Mouse (Mus musculus): ENCODE data around the gene Gm49342. TPM values are rescaled to one million over a fixed set of nuclear protein-coding genes. Genes with fewer than 3 reads are reported as not detected.
A peak's percentile ranks its signal among the peaks of the same experiment; 100 is the strongest.
"Not testable (repeated sequence)": the region's sequence is repeated elsewhere in the genome, so short reads cannot be mapped to it uniquely, and the experiment has no call there.

Gene Gm49342
- polyA plus RNA-seq, 2 experiments = 42.1 TPM; not detected in 1

DNA sequence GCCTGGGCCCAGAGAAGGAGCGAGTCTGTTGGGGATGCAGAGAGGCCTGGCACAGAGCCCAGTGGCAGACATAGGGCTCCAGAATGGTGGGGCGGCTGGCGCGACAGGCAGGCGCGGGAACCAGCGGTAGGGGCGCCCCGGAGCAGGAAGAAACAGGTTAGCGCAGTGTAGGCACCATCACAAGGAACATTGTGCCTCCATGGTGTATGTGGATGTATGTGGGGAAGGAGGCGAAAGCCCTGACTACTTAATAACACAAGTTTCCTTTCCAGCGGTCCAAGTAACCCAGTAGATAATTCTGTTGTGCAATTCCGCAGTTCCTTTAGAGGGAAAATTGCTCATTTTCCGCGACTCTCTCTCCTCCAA is 334 bp downstream of the Gm49342 start:
- DNase-seq (ENCODE audit: low spot score) (peak; percentile 33), ATAC-seq (ENCODE audit: low FRiP score, low read depth) (peak; percentile 93)
- H3K27ac ChIP-seq (replicated peaks; ENCODE audit: low read depth, low read length) = peak overlapping the region; percentile 83
- WGBS = under 1% methylated on average over 14 of the region's 15 CpGs
- not testable (repeated sequence) for H3K27me3 ChIP-seq (ENCODE audit: control insufficient read depth, insufficient read depth, low read length); H3K9me3 ChIP-seq (ENCODE audit: control insufficient read depth, low read length); H3K4me1 ChIP-seq (ENCODE audit: control insufficient read depth, insufficient read depth, low read length); H3K36me3 ChIP-seq (ENCODE audit: control insufficient read depth, insufficient read depth, low read length)
- peak overlapping the region; percentile 47 for H3K4me3 ChIP-seq (replicated peaks; ENCODE audit: low read length)
- H3K9ac ChIP-seq (ENCODE audit: low read depth, low read length, severe bottlenecking) = peak overlapping the region; percentile 58
- TF ChIP-seq POLR2A (IDR thresholded peaks at IDR 0.05; ENCODE audit: borderline replicate concordance, extremely low read depth, insufficient read depth, insufficient read length) = 0 out of 2 replicates have a peak, but pooled peaks have one; percentile 0
- H3K4me2 ChIP-seq (replicated peaks; ENCODE audit: low read depth, low read length, severe bottlenecking) = peak overlapping the region; percentile 57

DNA sequence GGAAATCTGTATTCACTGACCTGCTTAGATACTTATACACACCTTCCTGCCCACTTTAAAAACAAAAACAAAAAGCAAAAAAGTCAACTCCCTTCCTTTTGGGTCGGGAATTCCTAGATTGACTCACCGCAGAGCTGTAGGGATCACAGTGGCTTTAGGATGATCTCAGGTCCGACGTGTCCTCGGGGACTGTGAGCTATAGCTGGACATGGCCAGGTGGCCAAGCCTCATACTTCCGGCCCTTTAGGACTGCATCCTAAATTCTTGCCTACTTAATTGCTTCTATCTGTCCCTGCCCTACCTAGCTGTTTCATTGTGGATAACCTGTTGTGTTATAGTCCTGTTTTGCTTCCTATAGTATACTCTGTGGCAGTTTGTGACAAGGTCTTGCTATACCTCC is 764 bp downstream of the Gm49342 start:
- 8% methylated on average over 6 of the region's 6 CpGs for WGBS
- peak overlapping the region; percentile 58 for H3K9ac ChIP-seq (ENCODE audit: low read depth, low read length, severe bottlenecking)
- peak overlapping the region; percentile 47 for H3K4me3 ChIP-seq (replicated peaks; ENCODE audit: low read length)
- not testable (repeated sequence) for DNase-seq (ENCODE audit: low spot score); H3K4me1 ChIP-seq (ENCODE audit: control insufficient read depth, insufficient read depth, low read length); ATAC-seq (ENCODE audit: low FRiP score, low read depth); H3K27me3 ChIP-seq (ENCODE audit: control insufficient read depth, insufficient read depth, low read length); H3K36me3 ChIP-seq (ENCODE audit: control insufficient read depth, insufficient read depth, low read length); H3K9me3 ChIP-seq (ENCODE audit: control insufficient read depth, low read length)
- peak overlapping the region; percentile 57 for H3K4me2 ChIP-seq (replicated peaks; ENCODE audit: low read depth, low read length, severe bottlenecking)
- H3K27ac ChIP-seq (replicated peaks; ENCODE audit: low read depth, low read length) = peak overlapping the region; percentile 83

DNA sequence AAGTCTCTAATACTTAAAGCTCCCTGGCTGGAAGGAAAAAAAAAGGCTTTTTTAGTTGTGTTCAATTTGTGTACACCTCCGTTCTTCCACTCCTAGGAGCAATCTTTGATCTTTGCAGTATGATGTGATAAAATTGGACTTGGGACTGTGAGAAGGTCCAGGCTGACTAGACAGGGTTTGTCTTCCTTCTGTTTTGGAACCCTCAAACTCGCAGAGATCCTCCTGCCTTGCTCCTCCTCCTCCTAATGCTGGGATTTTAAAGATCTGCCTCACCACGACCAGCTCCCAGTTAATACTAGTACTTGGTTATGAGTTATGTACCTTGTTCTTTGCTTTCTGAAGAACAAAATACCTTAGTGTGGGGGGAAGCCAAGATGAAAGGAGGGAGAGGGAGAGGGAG is 1.2 kb downstream of the Gm49342 start:
- peak overlapping the region; percentile 57 for H3K4me2 ChIP-seq (replicated peaks; ENCODE audit: low read depth, low read length, severe bottlenecking)
- ATAC-seq (ENCODE audit: low FRiP score, low read depth); DNase-seq (ENCODE audit: low spot score); H3K4me1 ChIP-seq (ENCODE audit: control insufficient read depth, insufficient read depth, low read length); H3K36me3 ChIP-seq (ENCODE audit: control insufficient read depth, insufficient read depth, low read length); H3K27me3 ChIP-seq (ENCODE audit: control insufficient read depth, insufficient read depth, low read length); H3K9me3 ChIP-seq (ENCODE audit: control insufficient read depth, low read length); H3K9ac ChIP-seq (ENCODE audit: low read depth, low read length, severe bottlenecking); H3K27ac ChIP-seq (replicated peaks; ENCODE audit: low read depth, low read length): not testable (repeated sequence)
- 11% methylated on average over 3 of the region's 3 CpGs for WGBS
- H3K4me3 ChIP-seq (replicated peaks; ENCODE audit: low read length) = peak overlapping the region; percentile 47

DNA sequence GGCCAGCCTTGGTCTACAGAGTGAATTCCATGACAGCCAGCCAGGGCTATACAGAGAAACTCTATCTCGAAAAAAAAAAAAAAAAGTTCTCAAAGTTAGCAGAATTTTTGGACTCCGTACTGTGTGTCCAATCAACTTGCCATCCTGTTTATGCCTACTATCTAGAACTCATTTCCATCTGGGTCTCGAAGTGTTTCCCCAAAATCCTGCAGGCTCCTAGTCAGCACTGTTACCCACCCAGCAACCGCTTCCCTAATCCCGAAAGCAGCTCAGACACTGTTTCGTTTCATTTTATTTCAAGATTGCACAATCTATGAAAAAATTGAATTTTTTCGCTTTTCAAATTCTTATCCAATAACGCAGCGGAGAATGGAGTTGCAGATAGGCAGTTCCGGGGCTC is 11.2 kb downstream of the Gm49342 start:
- Histone ChIP-seq H3K9ac (ENCODE audit: low read depth, low read length, severe bottlenecking) (no peak overlapping the region), H3K4me2 (replicated peaks; ENCODE audit: low read depth, low read length, severe bottlenecking) (no peak overlapping the region), H3K4me3 (replicated peaks; ENCODE audit: low read length) (no peak overlapping the region), H3K36me3 (ENCODE audit: control insufficient read depth, insufficient read depth, low read length) (peaks cover 6% of the 10 kb centered on the region; the same call in 1 of the 2 replicates), H3K4me1 (ENCODE audit: control insufficient read depth, insufficient read depth, low read length) (no peaks in the 10 kb centered on the region), H3K27me3 (ENCODE audit: control insufficient read depth, insufficient read depth, low read length) (no peaks in the 10 kb centered on the region), H3K27ac (replicated peaks; ENCODE audit: low read depth, low read length) (no peak overlapping the region), H3K9me3 (ENCODE audit: control insufficient read depth, low read length) (no peaks in the 10 kb centered on the region)
- TF ChIP-seq POLR2A (IDR thresholded peaks at IDR 0.05; ENCODE audit: borderline replicate concordance, extremely low read depth, insufficient read depth, insufficient read length) = no peak
- DNase-seq (ENCODE audit: low spot score) (no peak), ATAC-seq (ENCODE audit: low FRiP score, low read depth) (no peak)
- WGBS = 90% methylated on average over 10 of the region's 10 CpGs

DNA sequence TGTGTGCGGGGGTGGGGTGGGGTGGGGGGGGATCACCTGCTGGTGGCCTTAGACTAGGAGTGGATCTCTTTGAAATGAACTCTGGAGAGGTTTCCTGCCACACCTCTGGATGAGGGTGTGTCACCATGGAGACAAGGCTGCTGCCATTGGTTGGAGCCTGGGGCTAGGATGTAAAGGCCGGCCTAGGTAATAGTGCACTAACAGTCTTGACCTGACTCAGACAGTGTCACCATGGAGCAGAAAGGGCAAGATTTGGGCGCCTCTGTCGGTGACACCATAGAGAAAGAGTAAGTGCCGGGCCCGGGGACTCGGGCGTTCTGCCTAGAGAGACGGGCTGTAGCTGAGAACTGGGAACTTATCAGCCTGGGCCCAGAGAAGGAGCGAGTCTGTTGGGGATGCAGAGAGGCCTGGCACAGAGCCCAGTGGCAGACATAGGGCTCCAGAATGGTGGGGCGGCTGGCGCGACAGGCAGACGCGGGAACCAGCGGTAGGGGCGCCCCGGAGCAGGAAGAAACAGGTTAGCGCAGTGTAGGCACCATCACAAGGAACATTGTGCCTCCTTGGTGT is 11.7 kb downstream of the Gm49342 start, which contains the start of gene Pnp2:
Gene Pnp2 (plus strand): TSS at position 51 of the 567 bp plus-strand sequence.
- not testable (repeated sequence) for H3K36me3 ChIP-seq (ENCODE audit: control insufficient read depth, insufficient read depth, low read length); H3K27me3 ChIP-seq (ENCODE audit: control insufficient read depth, insufficient read depth, low read length); DNase-seq (ENCODE audit: low spot score); H3K9me3 ChIP-seq (ENCODE audit: control insufficient read depth, low read length); H3K27ac ChIP-seq (replicated peaks; ENCODE audit: low read depth, low read length); H3K4me3 ChIP-seq (replicated peaks; ENCODE audit: low read length); H3K9ac ChIP-seq (ENCODE audit: low read depth, low read length, severe bottlenecking); H3K4me1 ChIP-seq (ENCODE audit: control insufficient read depth, insufficient read depth, low read length)
- 6% methylated on average over 17 of the region's 19 CpGs for WGBS
- peak; percentile 74 for ATAC-seq (ENCODE audit: low FRiP score, low read depth)
- peak within 1 kb of the TSS; percentile 19; the same call in 1 of the 2 replicates for H3K4me2 ChIP-seq (replicated peaks; ENCODE audit: low read depth, low read length, severe bottlenecking)

DNA sequence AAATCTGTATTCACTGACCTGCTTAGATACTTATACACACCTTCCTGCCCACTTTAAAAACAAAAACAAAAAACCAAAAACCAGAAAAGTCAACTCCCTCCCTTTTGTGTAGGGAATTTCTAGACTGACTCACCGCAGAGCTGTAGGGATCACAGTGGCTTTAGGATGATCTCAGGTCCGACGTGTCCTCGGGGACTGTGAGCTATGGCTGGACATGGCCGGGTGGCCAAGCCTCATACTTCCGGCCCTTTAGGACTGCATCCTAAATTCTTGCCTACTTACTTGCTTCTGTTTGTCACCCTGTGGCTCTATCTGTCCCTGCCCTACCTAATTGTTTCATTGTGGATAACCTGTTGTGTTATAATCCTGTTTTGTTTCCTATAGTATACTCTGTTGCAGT is 12.4 kb downstream of the Gm49342 start:
- H3K36me3 ChIP-seq (ENCODE audit: control insufficient read depth, insufficient read depth, low read length); H3K4me3 ChIP-seq (replicated peaks; ENCODE audit: low read length); H3K27ac ChIP-seq (replicated peaks; ENCODE audit: low read depth, low read length); ATAC-seq (ENCODE audit: low FRiP score, low read depth); H3K9ac ChIP-seq (ENCODE audit: low read depth, low read length, severe bottlenecking); DNase-seq (ENCODE audit: low spot score); H3K9me3 ChIP-seq (ENCODE audit: control insufficient read depth, low read length); H3K4me1 ChIP-seq (ENCODE audit: control insufficient read depth, insufficient read depth, low read length); H3K27me3 ChIP-seq (ENCODE audit: control insufficient read depth, insufficient read depth, low read length): not testable (repeated sequence)
- 82% methylated on average over 6 of the region's 6 CpGs for WGBS
- H3K4me2 ChIP-seq (replicated peaks; ENCODE audit: low read depth, low read length, severe bottlenecking) = 0 out of 2 replicates have a peak overlapping the region, but pooled peaks have one; percentile 19

DNA sequence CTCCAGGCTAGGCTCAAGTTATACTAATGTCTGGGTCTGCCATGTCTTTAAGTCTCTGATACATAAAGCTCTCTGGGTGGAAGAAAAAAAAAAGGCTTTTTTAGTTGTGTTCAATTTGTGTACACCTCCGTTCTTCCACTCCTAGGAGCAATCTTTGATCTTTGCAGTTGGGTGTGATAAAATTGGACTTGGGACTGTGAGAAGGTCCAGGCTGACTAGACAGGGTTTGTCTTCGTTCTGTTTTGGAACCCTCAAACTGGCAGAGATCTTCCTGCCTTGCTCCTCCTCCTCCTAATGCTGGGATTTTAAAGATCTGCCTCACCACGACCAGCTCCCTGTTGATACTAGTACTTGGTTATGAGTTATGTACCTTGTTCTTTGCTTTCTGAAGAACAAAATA is 12.8 kb downstream of the Gm49342 start:
- not testable (repeated sequence) for ATAC-seq (ENCODE audit: low FRiP score, low read depth); H3K9ac ChIP-seq (ENCODE audit: low read depth, low read length, severe bottlenecking); H3K27ac ChIP-seq (replicated peaks; ENCODE audit: low read depth, low read length); H3K4me1 ChIP-seq (ENCODE audit: control insufficient read depth, insufficient read depth, low read length); H3K4me2 ChIP-seq (replicated peaks; ENCODE audit: low read depth, low read length, severe bottlenecking); H3K9me3 ChIP-seq (ENCODE audit: control insufficient read depth, low read length); H3K36me3 ChIP-seq (ENCODE audit: control insufficient read depth, insufficient read depth, low read length); H3K27me3 ChIP-seq (ENCODE audit: control insufficient read depth, insufficient read depth, low read length); DNase-seq (ENCODE audit: low spot score); H3K4me3 ChIP-seq (replicated peaks; ENCODE audit: low read length)
- 66% methylated on average over 3 of the region's 3 CpGs for WGBS

DNA sequence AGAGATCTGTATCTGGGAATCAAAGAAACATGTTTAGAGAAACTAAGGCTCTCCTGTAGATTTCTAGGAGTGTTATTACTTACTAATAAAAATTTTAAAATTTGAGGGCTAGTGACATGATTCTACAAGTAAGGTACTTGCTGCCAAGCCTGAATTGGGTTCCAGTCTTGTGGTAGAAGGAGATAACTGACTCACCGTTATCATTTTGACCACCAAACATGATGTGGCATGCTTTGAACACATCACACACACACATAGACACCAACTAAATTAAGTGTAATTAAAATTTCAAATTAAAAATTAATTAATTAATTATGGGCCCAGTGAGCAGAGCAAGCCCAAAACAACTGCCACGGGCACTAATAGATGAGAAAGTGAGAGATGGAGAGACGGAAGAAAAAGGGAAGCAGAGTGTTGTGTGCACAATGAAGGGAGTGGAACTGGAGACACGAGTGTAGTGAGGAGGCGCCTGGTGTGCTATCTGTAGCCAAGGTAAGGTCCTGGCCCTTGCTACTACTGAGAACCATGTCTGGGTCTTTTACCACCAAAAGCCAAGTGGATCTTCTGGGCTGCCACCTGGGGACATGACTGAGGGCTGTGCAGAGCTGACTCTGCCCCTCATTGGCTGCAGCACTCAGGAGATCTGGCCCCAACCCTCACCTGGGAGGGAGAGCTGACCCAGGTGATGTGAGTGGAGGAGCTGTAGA is 14.1 kb downstream of the Gm49342 start:
- H3K27me3 ChIP-seq (ENCODE audit: control insufficient read depth, insufficient read depth, low read length); H3K4me2 ChIP-seq (replicated peaks; ENCODE audit: low read depth, low read length, severe bottlenecking): not testable (repeated sequence)
- 90% methylated on average over 5 of the region's 5 CpGs for WGBS

More for the DNA sequence above, 14.1 kb downstream of the Gm49342 start:
- H3K36me3 ChIP-seq (ENCODE audit: control insufficient read depth, insufficient read depth, low read length); H3K27ac ChIP-seq (replicated peaks; ENCODE audit: low read depth, low read length); H3K4me3 ChIP-seq (replicated peaks; ENCODE audit: low read length); ATAC-seq (ENCODE audit: low FRiP score, low read depth); H3K4me1 ChIP-seq (ENCODE audit: control insufficient read depth, insufficient read depth, low read length); DNase-seq (ENCODE audit: low spot score); H3K9ac ChIP-seq (ENCODE audit: low read depth, low read length, severe bottlenecking); H3K9me3 ChIP-seq (ENCODE audit: control insufficient read depth, low read length): not testable (repeated sequence)

Measured in limb, embryonic 14.5 days (tissue).